Mouse (Mus musculus): ENCODE results near the gene Tspo.
A peak's percentile ranks its signal among the peaks of the same experiment; 100 is the strongest.

The Tspo gene

GRCm38 (mm10) chr15:83541647-83542287 lies 21.6 kb upstream of the Tspo start:
- DNase-seq (ENCODE audit: low read depth, low spot score) = no peak

- no peak for DNase-seq (ENCODE audit: low read depth, low spot score)
Observed at GRCm38 (mm10) chr15:83546029-83546428, 17.4 kb upstream of the Tspo start.

- DNase-seq (ENCODE audit: low read depth, low spot score) = no peak
Observed at GRCm38 (mm10) chr15:83547144-83547543, 16.2 kb upstream of the Tspo start.

- DNase-seq (ENCODE audit: low read depth, low spot score) = no peak
Observed at GRCm38 (mm10) chr15:83550137-83550536, 13.3 kb upstream of the Tspo start.

- no peak for DNase-seq (ENCODE audit: low read depth, low spot score)
Observed at GRCm38 (mm10) chr15:83553831-83554230, 9.6 kb upstream of the Tspo start.

- peak; percentile 91 for DNase-seq (ENCODE audit: low read depth, low spot score)
Observed at GRCm38 (mm10) chr15:83555161-83555974, 8.0 kb upstream of the Tspo start.

GRCm38 (mm10) chr15:83560941-83561477 lies 2.4 kb upstream of the Tspo start:
- DNase-seq (ENCODE audit: low read depth, low spot score) = no peak

- peak; percentile 34 for DNase-seq (ENCODE audit: low read depth, low spot score)
Observed at GRCm38 (mm10) chr15:83562626-83563270, 644 bp upstream of the Tspo start.

GRCm38 (mm10) chr15:83563857-83564651 lies 662 bp downstream of the Tspo start:
- peak; percentile 43 for DNase-seq (ENCODE audit: low read depth, low spot score)

- no peak for DNase-seq (ENCODE audit: low read depth, low spot score)
Observed at GRCm38 (mm10) chr15:83565434-83565833, 2.0 kb downstream of the Tspo start.

- no peak for DNase-seq (ENCODE audit: low read depth, low spot score)
Observed at GRCm38 (mm10) chr15:83566006-83566405, 2.6 kb downstream of the Tspo start.

- no peak for DNase-seq (ENCODE audit: low read depth, low spot score)
Observed at GRCm38 (mm10) chr15:83567728-83568127, 4.3 kb downstream of the Tspo start.

- DNase-seq (ENCODE audit: low read depth, low spot score) = no peak
Observed at GRCm38 (mm10) chr15:83568544-83568943, 5.2 kb downstream of the Tspo start.

GRCm38 (mm10) chr15:83569682-83570081 lies 6.3 kb downstream of the Tspo start:
- DNase-seq (ENCODE audit: low read depth, low spot score) = no peak

GRCm38 (mm10) chr15:83570641-83571040 lies 7.2 kb downstream of the Tspo start:
- no peak for DNase-seq (ENCODE audit: low read depth, low spot score)

GRCm38 (mm10) chr15:83571636-83572035 lies 8.2 kb downstream of the Tspo start:
- DNase-seq (ENCODE audit: low read depth, low spot score) = no peak

GRCm38 (mm10) chr15:83572132-83572531 lies 8.7 kb downstream of the Tspo start:
- DNase-seq (ENCODE audit: low read depth, low spot score) = no peak

- no peak for DNase-seq (ENCODE audit: low read depth, low spot score)
Observed at GRCm38 (mm10) chr15:83573606-83574005, 10.2 kb downstream of the Tspo start.

- no peak for DNase-seq (ENCODE audit: low read depth, low spot score)
Observed at GRCm38 (mm10) chr15:83574731-83575351, 11.4 kb downstream of the Tspo start.

- no peak for DNase-seq (ENCODE audit: low read depth, low spot score)
Observed at GRCm38 (mm10) chr15:83575543-83575942, 12.2 kb downstream of the Tspo start.

GRCm38 (mm10) chr15:83576651-83577050 lies 13.3 kb downstream of the Tspo start:
- DNase-seq (ENCODE audit: low read depth, low spot score) = no peak

All from forelimb bud, embryonic 11.5 days (tissue).